Mouse (Mus musculus): ENCODE measurements around the gene Tmbim4.
"Not testable (repeated sequence)": the region's sequence is repeated elsewhere in the genome, so short reads cannot be mapped to it uniquely, and the experiment has no call there.

Gene Tmbim4

DNA sequence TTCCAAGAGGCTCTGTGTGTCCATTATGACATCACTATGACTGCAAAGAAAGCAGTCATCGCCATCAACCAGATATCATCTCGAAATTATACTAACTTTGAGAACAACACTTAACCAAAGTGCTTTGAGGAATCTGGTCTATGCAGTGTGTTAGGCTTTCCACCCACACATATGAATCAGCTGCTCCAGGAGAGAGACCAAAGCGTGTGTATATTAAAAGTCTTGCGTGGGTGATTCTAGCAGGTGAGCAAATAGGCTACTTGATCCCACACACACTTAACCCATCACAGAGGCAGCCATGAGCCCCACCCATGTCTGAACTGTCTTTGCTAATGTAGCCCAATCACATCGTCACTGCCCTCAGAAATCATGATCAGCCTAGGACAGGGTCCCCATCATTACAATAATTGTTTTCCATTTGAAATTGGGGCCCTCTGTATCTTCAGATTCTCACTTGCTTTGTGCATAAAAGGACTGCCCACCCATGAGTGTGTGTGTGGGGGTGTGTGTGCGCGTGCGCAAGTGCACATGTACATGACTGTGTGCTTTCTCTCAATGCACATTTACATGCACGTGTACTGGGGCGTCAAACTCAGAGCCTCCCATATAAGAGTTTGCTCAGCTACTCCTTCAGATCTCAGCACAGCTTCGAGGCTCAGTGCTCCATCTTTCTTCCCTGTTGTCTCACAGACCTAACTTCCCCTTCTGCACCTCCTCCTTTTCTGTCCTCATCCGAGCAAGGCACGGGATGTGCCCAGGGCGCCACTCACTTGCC, 4.1 kb upstream of the Tmbim4 start:
- no peak for DNase-seq (ENCODE audit: low spot score)

DNA sequence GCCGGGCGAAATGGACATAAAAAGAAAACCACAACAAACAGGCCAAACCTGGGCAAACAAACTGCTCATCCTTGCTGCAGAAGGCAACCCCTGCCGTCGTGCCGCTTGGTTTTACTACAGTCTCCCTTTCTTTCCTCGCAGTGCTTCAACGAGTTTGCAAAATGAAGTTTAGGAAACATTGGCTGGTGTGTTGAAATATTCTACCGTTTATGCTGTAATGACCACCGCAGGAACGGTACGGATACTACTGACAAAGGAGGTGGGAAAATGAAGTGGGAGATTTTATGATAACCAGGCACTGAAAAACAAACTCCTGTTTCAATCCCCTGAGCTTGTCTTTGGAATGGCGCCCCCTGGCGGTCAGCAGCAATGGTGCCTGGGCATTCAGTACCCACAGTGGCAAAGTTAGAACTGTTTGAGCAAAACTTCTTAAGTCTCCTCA, 592 bp downstream of the Tmbim4 start, which contains the start of gene Irak3:
Gene Irak3, minus strand, starts transcription at position 170 of the 442 bp plus-strand sequence.
- peak; percentile 75 for DNase-seq (ENCODE audit: low spot score)

DNA sequence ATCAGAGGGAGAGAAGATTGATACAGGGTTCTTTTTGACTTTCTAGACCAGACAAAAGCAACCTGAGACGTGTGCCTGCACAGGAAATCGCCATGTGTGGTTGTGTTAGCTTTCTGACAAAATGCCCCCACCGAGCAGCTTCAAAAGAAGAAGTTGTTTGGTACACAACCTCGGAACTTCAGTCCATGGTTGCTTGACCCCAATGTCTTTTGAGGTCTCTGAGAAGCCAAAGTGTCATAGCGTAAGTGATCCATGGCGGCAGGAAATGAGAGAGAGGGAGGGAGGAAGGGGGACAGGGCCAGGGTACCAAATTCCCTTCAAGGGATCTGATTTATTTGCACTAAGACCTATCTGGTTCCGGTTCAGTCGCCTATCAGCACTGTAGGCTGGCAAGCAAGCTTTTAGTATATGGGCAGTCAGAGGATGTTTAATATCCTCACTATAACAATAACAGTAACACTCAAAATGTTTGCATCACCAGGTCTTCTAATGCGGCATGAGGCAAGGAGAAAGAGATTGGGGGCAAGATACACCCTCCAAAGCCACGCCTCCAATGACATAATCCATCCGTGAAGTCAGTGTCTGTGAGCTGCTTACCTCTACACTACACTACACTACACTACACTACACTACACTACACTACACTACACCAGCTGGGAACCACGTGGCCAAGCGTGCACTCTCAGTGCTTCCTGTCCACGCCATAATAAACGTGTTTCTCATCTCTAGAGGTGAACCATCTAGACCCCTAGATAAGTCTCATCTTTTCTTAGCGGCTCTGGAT, 1.3 kb downstream of the Tmbim4 start:
- DNase-seq (ENCODE audit: low spot score) = no peak

DNA sequence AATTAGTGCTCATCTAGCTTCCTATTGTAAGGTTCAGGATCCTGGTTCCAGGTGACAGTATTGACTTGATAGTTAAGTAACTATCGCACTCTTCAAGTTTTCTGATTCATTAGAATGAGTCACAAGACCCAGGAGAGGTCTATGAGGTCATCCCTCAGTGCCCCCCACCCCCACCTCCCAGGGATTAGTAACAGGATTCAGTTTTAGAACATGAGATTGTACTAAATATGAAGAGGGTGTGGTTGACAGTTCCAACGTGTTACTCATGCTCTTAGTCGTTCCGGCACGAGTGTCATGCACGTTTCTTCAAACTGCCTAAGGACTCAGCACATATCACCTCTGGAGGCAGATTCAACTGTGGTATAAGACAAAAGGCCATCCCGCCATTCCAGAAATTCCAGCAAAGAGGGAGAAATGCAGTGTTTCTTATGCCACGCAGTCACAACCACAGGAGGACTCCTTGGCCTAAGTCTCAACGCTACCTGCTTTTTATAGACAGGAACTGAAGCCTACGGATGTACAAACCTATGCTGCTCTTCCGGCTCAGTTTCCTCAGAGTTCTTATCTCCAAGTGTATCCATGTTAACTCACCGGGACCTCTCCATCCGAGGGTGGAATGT, 3.3 kb downstream of the Tmbim4 start:
- DNase-seq (ENCODE audit: low spot score) = no peak

- DNase-seq (ENCODE audit: low spot score) = no peak
Measured at GRCm38 (mm10) chr10:120208015-120208414, 6.6 kb downstream of the Tmbim4 start.

DNA sequence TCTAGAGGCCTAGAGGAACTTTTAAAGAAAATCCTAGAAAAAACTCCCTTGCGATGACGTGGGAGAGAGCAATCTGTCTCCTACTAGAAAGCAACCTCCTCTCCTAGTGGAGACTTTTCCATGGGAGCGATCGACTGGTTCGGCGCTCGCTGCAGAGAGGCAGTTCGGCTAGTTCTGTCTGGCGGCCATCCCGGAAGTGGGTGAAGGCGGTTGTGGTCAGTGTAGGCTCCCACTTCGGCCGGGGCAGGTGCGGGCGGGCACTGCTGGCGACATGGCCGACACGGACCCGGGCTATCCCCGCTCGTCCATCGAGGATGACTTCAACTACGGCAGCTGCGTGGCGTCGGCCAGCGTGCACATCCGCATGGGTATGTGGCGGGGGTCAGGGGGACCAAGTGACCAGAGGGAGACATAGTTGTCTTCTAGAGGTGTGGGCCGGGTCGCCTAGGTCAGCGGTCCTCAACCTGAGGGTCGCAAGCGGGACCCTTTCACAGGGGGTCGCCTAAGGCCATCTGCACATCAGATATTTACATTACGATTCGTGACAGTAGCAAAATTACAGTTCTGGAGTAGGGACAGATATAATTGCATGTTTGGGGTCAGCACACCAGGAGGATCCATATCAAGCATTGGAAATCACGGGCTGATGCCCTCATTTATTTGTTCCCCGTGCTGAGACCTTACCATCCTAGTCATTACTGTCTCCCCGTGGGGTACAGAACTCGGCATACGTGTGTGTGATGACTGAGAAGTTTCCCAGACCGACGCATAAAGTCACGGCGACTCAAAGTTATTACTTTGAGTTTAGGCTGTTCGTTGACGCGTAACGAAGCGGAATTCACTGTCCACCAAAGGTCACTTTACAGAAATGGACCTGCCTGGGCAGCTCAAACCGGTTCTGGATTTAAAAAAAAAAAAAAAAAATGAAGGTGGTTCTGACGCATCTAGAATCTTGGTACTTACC, 7.5 kb downstream of the Tmbim4 start:
- peak; percentile 87 for DNase-seq (ENCODE audit: low spot score)

- DNase-seq (ENCODE audit: low spot score) = no peak
Measured at GRCm38 (mm10) chr10:120209539-120209925, 8.1 kb downstream of the Tmbim4 start.

- DNase-seq (ENCODE audit: low spot score) = no peak
Measured at GRCm38 (mm10) chr10:120210096-120210495, 8.7 kb downstream of the Tmbim4 start.

GRCm38 (mm10) chr10:120217099-120217498, 15.7 kb downstream of the Tmbim4 start:
- not testable (repeated sequence) for DNase-seq (ENCODE audit: low spot score)

DNA sequence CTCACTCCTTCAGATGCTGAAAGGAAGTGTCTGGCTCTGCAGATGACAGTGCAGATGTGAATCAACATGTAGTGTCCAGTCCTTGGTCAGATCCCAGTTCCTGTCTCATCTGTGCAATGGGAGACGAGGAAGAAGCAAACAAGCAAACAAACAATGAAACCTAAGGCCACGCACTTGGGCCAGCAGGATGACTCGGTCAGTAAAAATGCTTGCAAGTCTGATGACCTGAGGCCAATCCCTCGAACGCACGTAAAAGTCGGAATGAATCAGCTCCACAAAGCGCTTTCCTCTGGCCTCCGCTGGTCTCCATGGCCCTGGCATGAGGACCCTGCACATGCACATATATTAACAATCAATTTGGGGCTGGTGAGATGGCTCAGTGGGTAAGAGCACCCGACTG, 17.6 kb downstream of the Tmbim4 start:
- no peak for DNase-seq (ENCODE audit: low spot score)

GRCm38 (mm10) chr10:120219578-120220359, 18.4 kb downstream of the Tmbim4 start:
- no peak for DNase-seq (ENCODE audit: low spot score)

- DNase-seq (ENCODE audit: low spot score) = no peak
Measured at GRCm38 (mm10) chr10:120220776-120221175, 19.4 kb downstream of the Tmbim4 start.

DNA sequence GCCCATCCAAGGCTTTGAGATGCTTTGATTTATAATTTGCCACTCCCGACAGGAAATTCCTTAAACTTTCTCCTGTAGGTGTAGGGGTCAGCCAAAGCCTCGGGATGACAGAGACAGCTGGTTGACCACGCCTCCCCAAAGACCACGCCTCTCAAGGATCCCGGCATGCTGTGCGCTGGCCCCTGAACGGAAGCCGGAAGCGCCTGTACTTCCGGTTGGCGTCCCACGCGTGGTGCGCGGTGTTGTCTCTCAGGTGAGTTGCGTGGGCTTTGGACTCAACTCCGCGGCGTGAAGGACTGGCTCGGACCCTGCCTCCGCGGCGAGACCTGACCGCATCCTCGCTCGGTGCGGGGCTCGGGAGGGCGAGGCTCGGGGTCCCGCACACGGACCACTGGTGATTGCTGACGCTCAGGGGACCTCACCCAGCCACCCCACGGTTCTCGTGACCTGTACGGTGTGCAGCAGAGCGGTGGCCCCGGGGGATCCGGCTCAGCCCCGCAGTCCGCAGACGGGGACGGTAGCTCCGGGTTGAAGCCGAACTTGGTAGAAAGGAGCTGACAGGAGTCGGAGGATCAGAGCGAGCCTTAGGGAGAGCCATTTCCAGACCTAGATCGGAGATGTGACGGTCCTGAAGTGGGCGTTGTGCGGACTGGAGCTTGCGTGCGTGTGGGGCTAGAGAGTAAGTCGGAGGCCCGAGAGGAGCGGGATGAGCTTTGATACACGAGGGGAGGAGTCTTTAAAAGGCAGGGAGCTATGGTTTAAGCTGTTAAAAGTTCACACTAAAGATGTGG, 25.7 kb downstream of the Tmbim4 start, which contains the start of gene Llph:
Gene Llph, plus strand, starts transcription at position 200 of the 791 bp plus-strand sequence.
- DNase-seq (ENCODE audit: low spot score) = peak; percentile 83

DNA sequence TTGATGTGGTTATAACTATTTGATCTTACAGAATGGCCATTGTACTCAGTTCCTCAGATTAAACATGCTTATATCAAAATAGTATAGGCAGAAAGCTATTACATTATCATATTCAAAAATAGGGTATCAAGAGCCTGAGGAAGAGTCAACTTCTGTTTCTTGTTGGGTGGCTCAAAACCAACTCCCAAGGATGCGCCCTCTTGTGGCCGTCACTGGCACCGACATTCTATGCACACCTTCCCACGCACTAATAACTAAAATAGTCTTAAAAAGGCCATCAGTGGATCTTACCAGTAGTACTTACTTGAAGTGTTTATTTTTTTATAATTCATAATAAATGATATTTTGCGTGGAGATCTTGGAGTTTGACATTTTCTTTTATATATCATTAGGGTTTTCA, 30.3 kb downstream of the Tmbim4 start:
- peak; percentile 39 for DNase-seq (ENCODE audit: low spot score)

DNA sequence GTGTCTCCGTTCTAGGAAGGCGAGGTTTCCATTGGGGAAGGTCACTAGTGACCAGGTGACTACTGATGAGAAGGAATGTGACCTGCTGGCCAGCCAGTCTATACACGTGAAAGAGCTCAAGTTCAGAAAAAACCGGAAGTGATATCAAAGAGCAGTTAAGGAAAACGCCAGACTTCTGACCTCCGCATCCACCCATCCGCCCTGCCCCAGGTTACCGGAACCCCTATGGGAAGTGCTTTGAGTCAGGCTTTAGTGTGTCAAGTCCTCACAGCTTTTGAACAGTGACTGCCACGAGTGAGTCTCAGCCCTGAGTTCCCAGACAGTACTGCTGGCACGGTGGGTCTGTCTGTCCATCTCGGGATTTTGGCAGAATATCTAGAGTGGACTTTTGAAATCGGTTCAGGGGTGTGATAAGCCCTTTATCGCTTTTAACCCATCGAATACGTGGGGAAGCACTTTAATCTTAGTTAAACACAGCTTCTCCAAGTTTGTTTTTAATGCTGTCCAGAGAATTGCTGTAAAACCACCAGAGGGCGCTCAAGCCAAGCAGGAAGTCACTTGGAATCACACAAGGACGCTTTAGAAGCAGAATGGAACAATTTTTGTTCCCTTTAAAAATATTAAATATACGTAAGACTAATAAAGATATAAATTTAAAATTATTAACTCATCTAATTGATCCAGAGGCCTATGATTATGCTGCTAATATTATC, 32.4 kb downstream of the Tmbim4 start:
- peak; percentile 59 for DNase-seq (ENCODE audit: low spot score)

DNA sequence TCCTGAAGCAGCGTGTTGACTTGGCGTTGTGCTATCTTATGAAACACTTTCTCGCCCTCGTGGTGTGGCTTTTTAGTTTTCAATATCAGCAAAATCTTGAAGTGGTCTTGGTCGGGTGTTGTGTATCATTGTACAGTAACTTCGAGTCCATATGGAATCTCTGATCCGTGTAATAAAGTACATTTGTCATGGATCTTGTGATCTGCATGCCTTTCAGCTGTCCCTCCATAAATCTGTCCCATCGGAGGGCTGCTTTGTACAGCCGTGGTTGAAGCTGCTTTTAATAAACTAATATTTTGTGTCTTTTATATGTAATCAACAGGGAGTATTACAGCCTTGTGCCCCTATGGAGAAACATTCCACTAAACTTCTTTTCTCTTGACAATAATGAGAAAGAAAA, 35.5 kb downstream of the Tmbim4 start:
- DNase-seq (ENCODE audit: low spot score) = no peak

DNA sequence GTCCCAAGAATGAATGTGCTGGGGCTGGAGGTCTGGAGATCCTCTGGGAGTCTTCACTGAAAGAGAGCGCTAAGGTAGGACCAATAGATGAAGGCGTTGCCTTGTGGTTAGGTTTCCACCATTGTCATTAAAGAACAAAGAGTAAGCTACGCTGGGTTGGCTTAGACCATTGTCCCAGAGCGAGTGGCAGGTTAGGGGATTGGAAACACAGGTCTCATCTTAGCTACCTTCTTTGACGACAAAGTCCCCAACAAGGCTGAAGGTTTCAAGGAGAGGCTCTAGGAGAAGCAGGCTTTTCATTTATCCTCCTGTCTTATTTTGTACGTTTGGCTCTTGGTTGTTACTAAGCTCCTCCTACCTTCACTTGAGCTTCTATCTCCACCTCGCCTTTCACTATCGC, 36.9 kb downstream of the Tmbim4 start:
- DNase-seq (ENCODE audit: low spot score) = no peak

GRCm38 (mm10) chr10:120239476-120239875, 38.1 kb downstream of the Tmbim4 start:
- no peak for DNase-seq (ENCODE audit: low spot score)

- DNase-seq (ENCODE audit: low spot score) = no peak
Measured at GRCm38 (mm10) chr10:120242421-120242820, 41.0 kb downstream of the Tmbim4 start.

Measured in layer of hippocampus, adult 11-12 months (tissue).